Mouse (Mus musculus) liver, postnatal 0 days (tissue): Measurements from ENCODE around the gene Siglec1.

Source experiments
- CTCF ChIP-seq: sonication (generic); IDR thresholded peaks from 2 replicates; pipeline ENCODE4 v1.5.1; 2016; ENCODE audit warnings: antibody characterized with exemption, low read depth
- EP300 ChIP-seq: IDR thresholded peaks from 2 replicates; pipeline ENCODE4 v1.6.1; 2016; ENCODE audit warnings: antibody characterized with exemption, low read depth, mild to moderate bottlenecking

DNA sequence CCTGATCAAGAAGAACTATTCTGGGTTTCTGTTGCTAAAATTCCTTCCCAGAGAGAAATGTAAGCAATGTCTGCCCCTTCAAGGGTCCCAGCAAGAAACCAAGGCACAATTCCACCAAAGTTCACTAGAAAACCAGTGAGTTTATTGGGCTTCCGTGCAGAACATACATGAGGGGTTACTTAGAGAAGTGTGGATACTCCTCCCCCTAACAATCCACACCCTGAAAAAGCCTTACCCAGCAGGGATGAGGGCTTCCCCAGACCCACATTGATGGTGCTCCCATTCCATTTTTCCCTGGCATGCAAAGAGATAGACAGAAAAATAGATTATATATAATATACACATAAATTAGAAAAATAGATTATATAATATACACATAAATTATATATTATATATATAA, 55.6 kb downstream of the Siglec1 start:
- TF ChIP-seq CTCF (no peak), EP300 (no peak)
